Mouse (Mus musculus): ENCODE measurements around the gene Lrg1.
A peak's percentile ranks its signal among the peaks of the same experiment; 100 is the strongest.

DNA sequence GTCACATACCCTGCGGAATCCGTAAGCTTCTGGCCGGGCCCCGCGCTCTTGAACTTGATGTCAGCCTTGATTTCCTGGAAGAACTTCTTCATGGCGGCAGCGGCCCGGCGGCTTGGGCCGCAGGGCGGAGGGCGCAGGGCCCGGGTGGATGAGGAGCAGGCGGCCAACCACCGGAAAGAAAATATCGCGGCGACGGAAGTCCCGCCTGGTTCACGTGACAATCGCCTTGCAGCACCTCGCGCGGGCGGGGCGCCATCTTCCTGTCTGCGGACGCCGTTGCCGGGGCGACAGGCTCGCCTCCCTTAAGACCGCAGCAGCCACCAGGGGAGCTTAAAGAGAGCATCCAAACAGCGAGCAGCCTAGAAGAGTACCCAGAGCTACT lies 47.0 kb downstream of the Lrg1 start, which contains the start of gene Ubxn6:
- TF ChIP-seq POLR2A (IDR thresholded peaks at IDR 0.05; ENCODE audit: low read depth, low read length) (peak; percentile 61; the same call in 1 of the 2 replicates), CTCF (conservative IDR thresholded peaks at IDR 0.05 in 1 of 2, IDR thresholded peaks at IDR 0.05 in 1 of 2; ENCODE audit: low read depth in 2 of 2, low read length in 2 of 2) (peak in 1 of 2 experiments; percentile 18; a peak in 1 of 4 replicates), SMC3 (IDR thresholded peaks at IDR 0.05; ENCODE audit: low read depth, low read length) (no peak), KAT2A (IDR thresholded peaks at IDR 0.05; ENCODE audit: insufficient replicate concordance, low read length) (peak; percentile 35; the same call in 1 of the 2 replicates), EP300 (IDR thresholded peaks at IDR 0.05; ENCODE audit: low read length) (no peak), ZKSCAN1 (IDR thresholded peaks at IDR 0.05; ENCODE audit: borderline replicate concordance, low read depth, low read length) (no peak), USF2 (conservative IDR thresholded peaks at IDR 0.05; ENCODE audit: low read depth, low read length) (peak; percentile 69), POLR2AphosphoS2 (IDR thresholded peaks at IDR 0.05; ENCODE audit: low read depth, low read length) (no peak), JUND (conservative IDR thresholded peaks at IDR 0.05; ENCODE audit: low read depth, low read length) (no peak), TCF12 (IDR thresholded peaks at IDR 0.05; ENCODE audit: low read depth, low read length) (no peak; the same call in 1 of the 2 replicates), ZNF384 (IDR thresholded peaks at IDR 0.05; ENCODE audit: low read depth, low read length) (no peak), CHD2 (IDR thresholded peaks at IDR 0.05; ENCODE audit: low read length) (no peak), ETS1 (conservative IDR thresholded peaks at IDR 0.05; ENCODE audit: low read depth, low read length) (no peak)

All from CH12.LX (cell line).